Mouse (Mus musculus) embryonic fibroblast, embryonic 13.5 days (primary cell): ENCODE data around the gene Rptor. TPM values are rescaled to one million over a fixed set of nuclear protein-coding genes. Genes with fewer than 3 reads are reported as not detected.

ENCODE experiments used
- H3K27ac ChIP-seq: 2 replicates; pipeline ENCODE4 v1.5.1; 2012; ENCODE audit warnings: low read length, control low read depth, inconsistent platforms; ENCODE audit not compliant: insufficient read depth
- H3K4me1 ChIP-seq: 2 replicates; pipeline ENCODE4 v1.6.1; 2011; ENCODE audit warnings: low read length; ENCODE audit not compliant: control insufficient read depth, insufficient read depth
- H3K4me3 ChIP-seq: 2 replicates; pipeline ENCODE4 v1.5.1; 2011; ENCODE audit warnings: mild to moderate bottlenecking, control low read depth, low read length; ENCODE audit not compliant: insufficient read depth
- CTCF ChIP-seq: IDR thresholded peaks from 2 replicates; pipeline ENCODE4 v1.5.1; 2011; ENCODE audit warnings: mild to moderate bottlenecking, control low read depth, low read length, moderate library complexity, borderline replicate concordance; ENCODE audit not compliant: insufficient read depth
- POLR2A ChIP-seq: IDR thresholded peaks from 2 replicates; pipeline ENCODE4 v1.6.1; 2011; ENCODE audit warnings: low read depth, mild to moderate bottlenecking, control low read depth, low read length, moderate library complexity
- polyA plus RNA-seq: library from polyadenylated mRNA; stranded (reverse); fragments of >200 nt; gene quantifications from 2 replicates; pipeline ENCODE4 v1.2.4, GENCODE M21; 2011; ENCODE audit warnings: low read depth; ENCODE audit not compliant: missing spikeins, insufficient read length

The Rptor gene
- polyA plus RNA-seq, 1 experiment = 31.7 TPM

DNA sequence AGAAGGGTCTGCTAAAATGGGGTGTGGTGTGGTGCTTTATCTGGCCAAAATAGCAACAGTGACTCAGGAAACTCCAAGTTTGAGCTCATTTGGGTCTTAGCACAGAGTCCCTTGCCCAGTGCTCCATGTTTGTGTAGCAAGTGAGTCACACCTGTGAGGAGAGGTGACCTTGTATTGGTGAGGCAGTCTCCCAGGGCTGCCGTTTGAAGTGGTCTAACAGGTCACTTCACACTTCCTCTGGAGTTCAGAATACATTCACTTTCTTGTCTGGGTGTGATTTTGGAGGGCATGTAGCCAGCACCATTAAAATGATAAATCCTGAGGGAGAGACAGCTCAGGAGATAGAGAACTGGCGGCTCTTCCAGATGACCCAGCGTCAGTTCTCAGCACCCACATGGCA, 115.4 kb downstream of the Rptor start:
- Histone ChIP-seq H3K4me1 (peaks cover 7% of the 10 kb centered on the region), H3K4me3 (no peak overlapping the region), H3K27ac (no peak overlapping the region)
- no peak for TF ChIP-seq POLR2A
- TF ChIP-seq CTCF = no peak

DNA sequence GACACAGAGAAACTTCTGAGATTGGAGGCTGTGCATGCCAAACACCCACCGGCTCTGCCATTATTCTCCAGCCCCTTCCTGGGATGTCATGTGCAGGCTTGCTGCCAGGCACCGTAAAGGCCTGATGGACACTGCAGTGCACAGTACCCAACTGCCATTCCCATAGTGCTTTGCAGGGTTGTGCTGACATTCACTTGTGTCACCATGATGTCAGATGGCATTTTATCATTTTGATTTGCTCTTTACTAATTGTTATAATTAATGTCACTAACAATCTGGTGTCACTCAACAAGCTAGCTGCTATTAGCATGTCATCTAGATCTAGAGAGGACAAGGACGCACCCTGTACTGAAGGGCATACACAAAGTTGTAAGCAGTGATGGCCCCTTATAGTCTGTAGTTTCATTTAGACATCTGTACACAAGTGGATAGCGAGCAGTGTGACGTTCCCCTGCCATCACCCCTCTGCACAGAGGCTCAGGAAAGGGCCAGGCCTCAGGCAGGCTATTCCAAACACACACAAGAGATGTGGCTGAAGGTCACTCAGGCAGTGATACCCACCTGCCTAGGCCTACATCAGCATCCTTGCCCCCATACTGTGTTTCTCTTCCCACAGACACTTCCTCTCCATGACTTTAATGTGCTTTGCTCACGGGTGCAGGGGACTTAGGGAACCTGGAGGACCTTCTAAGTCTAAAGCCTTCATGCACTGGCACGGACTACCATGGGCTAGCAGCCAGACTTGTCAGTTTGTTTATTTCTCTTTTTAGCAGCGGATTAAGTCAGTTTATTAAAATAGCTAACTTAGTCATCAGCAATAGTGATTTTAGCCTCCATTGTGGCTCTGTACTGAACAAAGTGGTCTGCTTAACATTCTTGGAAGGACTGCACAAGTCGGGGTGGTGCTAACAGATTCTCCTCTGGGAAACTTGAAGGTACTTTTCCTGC, 117.7 kb downstream of the Rptor start:
- Histone ChIP-seq H3K4me3 (no peak overlapping the region), H3K27ac (no peak overlapping the region), H3K4me1 (peaks cover 7% of the 10 kb centered on the region)
- TF ChIP-seq POLR2A (no peak), CTCF (no peak)

DNA sequence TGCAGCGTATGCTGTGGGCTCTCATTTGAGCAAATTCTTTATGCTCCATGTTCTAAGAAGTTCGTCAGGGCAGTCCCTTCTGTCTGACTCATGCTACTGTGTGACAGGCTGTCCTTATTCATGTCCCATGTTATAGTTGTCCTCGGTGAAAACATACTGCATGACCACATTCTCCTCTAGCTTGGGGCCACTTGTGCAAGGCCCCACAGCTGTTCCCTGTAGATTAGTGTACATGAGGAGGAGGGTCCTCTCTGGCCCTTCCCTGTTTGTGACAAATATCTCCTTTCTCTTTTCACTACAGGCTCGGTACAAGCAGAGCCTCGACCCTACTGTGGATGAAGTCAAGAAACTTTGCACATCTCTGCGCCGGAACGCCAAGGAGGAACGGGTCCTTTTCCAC, 122.0 kb downstream of the Rptor start:
- Histone ChIP-seq H3K27ac (no peak overlapping the region), H3K4me1 (peaks cover 7% of the 10 kb centered on the region), H3K4me3 (no peak overlapping the region)
- TF ChIP-seq CTCF (no peak), POLR2A (no peak)

GRCm38 (mm10) chr11:119731382-119731781, 128.7 kb downstream of the Rptor start:
- H3K4me3 ChIP-seq = no peak overlapping the region
- no peak for TF ChIP-seq POLR2A
- no peak for TF ChIP-seq CTCF
- no peaks in the 10 kb centered on the region; the same call in none of the 2 replicates for H3K4me1 ChIP-seq
- no peak overlapping the region for H3K27ac ChIP-seq

DNA sequence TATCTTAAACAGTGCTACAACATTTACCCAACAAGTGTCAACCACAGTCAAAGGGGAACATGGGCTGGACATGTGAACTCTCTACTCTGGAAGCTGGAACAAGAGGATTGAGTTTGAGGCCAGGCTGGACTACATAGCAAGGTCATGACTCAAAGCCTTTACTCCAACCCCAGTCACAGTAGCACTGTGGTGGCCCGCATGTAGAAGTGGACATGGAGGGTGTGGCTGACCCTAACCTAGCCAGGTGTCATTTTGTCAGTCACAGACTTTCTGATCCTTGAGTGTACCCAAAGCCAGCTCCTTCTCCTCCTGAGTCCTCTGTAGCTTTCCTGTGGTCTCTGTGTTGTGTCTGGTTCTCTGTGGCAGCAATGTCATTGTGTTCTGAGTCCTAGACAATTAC, 129.7 kb downstream of the Rptor start:
- Histone ChIP-seq H3K27ac (no peak overlapping the region), H3K4me1 (no peaks in the 10 kb centered on the region; the same call in none of the 2 replicates), H3K4me3 (no peak overlapping the region)
- TF ChIP-seq POLR2A = no peak
- TF ChIP-seq CTCF = no peak

GRCm38 (mm10) chr11:119732961-119733656, 130.4 kb downstream of the Rptor start:
- no peak overlapping the region for H3K4me3 ChIP-seq
- H3K4me1 ChIP-seq = no peaks in the 10 kb centered on the region; the same call in none of the 2 replicates
- TF ChIP-seq POLR2A (no peak), CTCF (no peak)
- H3K27ac ChIP-seq = no peak overlapping the region

- Histone ChIP-seq H3K4me3 (no peak overlapping the region), H3K27ac (no peak overlapping the region), H3K4me1 (no peaks in the 10 kb centered on the region; the same call in none of the 2 replicates)
- TF ChIP-seq CTCF = no peak
- no peak for TF ChIP-seq POLR2A
Measured at GRCm38 (mm10) chr11:119733657-119733990, 130.9 kb downstream of the Rptor start.

DNA sequence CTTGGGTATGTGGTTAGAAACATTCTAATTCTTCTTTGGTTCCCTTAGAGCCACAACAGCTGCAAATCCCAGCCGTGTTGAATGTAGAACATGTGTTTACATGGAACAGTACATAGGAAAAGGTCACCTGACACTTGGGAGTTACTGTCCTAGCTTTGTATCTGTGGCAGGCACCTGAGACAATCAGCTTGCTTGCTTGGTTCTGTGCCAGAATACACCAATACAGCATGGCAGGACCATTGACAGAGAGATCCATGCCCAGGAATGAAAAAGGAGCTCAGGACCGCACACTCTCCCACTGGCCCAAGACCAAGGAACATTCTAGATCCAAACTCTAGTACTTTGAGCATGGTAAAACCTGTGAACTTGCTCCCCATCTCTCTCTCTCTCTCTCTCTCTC, 132.4 kb downstream of the Rptor start:
- no peak overlapping the region for H3K4me3 ChIP-seq

DNA sequence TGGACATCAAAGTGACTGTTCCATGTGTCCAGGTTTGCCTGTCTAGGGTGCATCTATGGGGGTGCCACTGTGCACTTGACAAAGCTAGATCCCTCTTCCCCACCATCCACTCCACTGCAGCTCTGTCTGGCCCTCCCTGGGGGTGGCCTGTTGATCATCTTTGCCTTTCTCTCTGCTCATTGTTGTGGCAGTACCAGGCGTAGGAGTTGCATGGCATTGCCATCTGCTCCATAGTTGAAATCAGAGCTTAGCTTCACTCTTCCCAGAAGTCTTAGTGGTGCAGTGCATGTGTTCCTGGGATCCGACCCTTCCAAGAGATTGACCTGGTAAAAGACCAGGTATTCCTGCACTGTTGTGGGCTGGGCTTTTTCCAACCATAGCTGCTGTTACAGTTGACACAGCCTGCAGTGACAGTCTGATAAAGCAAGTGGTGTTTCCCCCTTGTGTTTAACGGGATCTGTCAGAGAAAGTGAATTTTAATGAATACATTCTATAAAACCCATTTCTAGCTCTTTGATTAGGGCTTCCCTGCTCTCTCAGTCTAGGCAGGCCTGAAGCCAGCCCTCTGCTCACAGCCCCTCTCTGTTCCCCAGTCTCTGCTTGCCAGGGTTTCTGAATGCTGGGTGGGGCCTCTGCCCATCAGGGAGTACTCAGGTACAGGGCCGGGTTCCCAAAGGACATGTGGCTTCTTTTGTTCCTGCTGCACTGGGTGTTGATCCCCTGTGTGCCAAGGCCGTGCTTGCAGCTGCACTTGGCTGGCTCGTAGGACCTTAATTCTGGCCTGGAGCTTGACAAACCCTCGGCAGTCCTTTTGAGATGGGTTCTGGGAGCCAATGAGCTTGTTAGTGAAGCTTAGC, 136.5 kb downstream of the Rptor start:
- Histone ChIP-seq H3K27ac (no peak overlapping the region), H3K4me3 (no peak overlapping the region), H3K4me1 (no peaks in the 10 kb centered on the region)
- TF ChIP-seq CTCF = no peak
- no peak for TF ChIP-seq POLR2A

More for the DNA sequence above, 132.4 kb downstream of the Rptor start:
- H3K4me1 ChIP-seq = no peaks in the 10 kb centered on the region; the same call in none of the 2 replicates
- no peak overlapping the region for H3K27ac ChIP-seq
- no peak for TF ChIP-seq CTCF
- TF ChIP-seq POLR2A = no peak

DNA sequence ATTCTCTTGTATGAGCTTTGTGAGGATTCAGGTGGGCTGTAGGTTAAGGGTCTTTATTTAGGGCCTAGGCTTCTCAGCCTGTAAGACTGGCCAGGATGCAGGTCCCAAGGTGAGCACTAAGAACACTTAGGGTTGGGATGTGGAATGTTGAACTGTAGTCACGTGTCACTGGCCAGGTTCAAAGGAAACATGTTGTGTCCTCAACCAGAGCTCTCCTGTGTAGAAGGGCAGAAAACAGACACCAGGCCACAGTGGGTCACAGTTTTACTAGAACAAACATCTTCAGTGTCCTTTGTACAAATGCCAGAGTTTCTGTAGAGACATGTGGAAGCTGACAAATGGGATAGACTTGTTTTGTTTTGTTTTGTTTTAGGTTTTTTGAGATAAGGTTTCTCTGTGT, 138.7 kb downstream of the Rptor start:
- no peaks in the 10 kb centered on the region for H3K4me1 ChIP-seq
- TF ChIP-seq CTCF = no peak
- TF ChIP-seq POLR2A = no peak
- no peak overlapping the region for H3K27ac ChIP-seq
- no peak overlapping the region for H3K4me3 ChIP-seq
